Mouse (Mus musculus): ENCODE results near the gene Kcng1. TPM values are rescaled to one million over a fixed set of nuclear protein-coding genes. Genes with fewer than 3 reads are reported as not detected.
A peak's percentile ranks its signal among the peaks of the same experiment; 100 is the strongest.

Gene Kcng1
- polyA plus RNA-seq, 1 experiment from 2014 or later, result 0.56 TPM

DNA sequence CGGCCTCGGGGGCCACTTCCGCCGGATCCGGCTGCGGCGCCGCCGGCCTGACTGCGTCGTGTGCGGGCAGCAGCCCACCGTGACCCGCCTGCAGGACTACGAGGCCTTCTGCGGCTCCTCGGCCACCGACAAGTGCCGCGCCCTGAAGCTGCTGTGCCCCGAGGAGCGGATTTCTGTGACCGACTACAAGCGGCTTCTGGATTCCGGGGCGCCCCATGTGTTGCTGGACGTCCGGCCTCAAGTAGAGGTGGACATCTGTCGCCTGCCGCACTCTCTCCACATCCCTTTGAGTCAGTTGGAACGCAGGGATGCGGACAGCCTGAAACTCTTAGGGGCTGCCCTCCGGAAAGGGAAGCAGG is 50.1 kb downstream of the Kcng1 start:
- WGBS, result 68% methylated on average over 31 of the region's 33 CpGs
- Histone ChIP-seq H3K4me1 (replicated peaks; ENCODE audit: control insufficient read depth, insufficient read depth, low read length) (peaks cover 10% of the 10 kb centered on the region; the same call in 1 of the 2 replicates), H3K4me3 (ENCODE audit: low read depth, low read length) (peak overlapping the region; percentile 100), H3K4me2 (replicated peaks; ENCODE audit: low read depth, low read length) (peak overlapping the region; percentile 99), H3K27ac (ENCODE audit: low read depth, low read length) (no peak overlapping the region), H3K9me3 (ENCODE audit: control insufficient read depth, low read length) (no peaks in the 10 kb centered on the region), H3K9ac (ENCODE audit: low read depth, low read length) (peak overlapping the region; percentile 74), H3K36me3 (ENCODE audit: control insufficient read depth, insufficient read depth, low read length) (no peaks in the 10 kb centered on the region), H3K27me3 (ENCODE audit: control insufficient read depth, insufficient read depth, low read length) (no peaks in the 10 kb centered on the region)
- DNase-seq (ENCODE audit: low spot score) (no peak), ATAC-seq (ENCODE audit: low FRiP score) (0 out of 2 replicates have a peak, but pooled peaks have one; percentile 7)

DNA sequence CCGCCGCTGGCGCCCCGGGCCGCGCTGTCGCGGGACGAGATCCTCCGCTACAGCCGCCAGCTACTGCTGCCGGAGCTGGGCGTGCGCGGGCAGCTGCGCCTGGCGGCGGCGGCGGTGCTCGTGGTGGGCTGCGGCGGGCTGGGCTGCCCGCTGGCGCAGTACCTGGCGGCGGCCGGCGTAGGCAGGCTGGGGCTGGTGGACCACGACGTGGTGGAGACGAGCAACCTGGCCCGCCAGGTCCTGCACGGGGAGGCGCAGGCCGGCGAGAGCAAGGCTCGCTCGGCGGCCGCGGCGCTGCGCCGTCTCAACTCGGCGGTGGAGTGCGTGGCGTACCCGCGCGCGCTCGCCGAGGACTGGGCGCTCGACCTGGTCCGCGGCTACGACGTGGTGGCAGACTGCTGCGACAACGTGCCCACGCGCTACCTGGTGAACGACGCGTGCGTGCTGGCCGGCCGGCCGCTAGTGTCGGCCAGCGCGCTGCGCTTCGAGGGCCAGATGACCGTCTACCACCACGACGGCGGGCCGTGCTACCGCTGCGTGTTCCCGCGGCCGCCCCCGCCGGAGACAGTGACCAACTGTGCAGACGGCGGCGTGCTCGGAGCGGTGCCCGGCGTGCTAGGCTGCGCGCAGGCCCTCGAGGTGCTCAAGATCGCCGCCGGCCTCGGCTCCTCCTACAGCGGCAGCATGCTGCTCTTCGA is 50.6 kb downstream of the Kcng1 start:
- WGBS, result 2% methylated on average over 96 of the region's 105 CpGs
- Histone ChIP-seq H3K9me3 (ENCODE audit: control insufficient read depth, low read length) (no peaks in the 10 kb centered on the region), H3K4me2 (replicated peaks; ENCODE audit: low read depth, low read length) (peak overlapping the region; percentile 99), H3K27me3 (ENCODE audit: control insufficient read depth, insufficient read depth, low read length) (no peaks in the 10 kb centered on the region), H3K27ac (ENCODE audit: low read depth, low read length) (peak overlapping the region; percentile 75), H3K9ac (ENCODE audit: low read depth, low read length) (peak overlapping the region; percentile 74), H3K4me1 (replicated peaks; ENCODE audit: control insufficient read depth, insufficient read depth, low read length) (peaks cover 10% of the 10 kb centered on the region; the same call in 1 of the 2 replicates), H3K4me3 (ENCODE audit: low read depth, low read length) (peak overlapping the region; percentile 100), H3K36me3 (ENCODE audit: control insufficient read depth, insufficient read depth, low read length) (no peaks in the 10 kb centered on the region)
- ATAC-seq (ENCODE audit: low FRiP score) (peak; percentile 68), DNase-seq (ENCODE audit: low spot score) (no peak)

DNA sequence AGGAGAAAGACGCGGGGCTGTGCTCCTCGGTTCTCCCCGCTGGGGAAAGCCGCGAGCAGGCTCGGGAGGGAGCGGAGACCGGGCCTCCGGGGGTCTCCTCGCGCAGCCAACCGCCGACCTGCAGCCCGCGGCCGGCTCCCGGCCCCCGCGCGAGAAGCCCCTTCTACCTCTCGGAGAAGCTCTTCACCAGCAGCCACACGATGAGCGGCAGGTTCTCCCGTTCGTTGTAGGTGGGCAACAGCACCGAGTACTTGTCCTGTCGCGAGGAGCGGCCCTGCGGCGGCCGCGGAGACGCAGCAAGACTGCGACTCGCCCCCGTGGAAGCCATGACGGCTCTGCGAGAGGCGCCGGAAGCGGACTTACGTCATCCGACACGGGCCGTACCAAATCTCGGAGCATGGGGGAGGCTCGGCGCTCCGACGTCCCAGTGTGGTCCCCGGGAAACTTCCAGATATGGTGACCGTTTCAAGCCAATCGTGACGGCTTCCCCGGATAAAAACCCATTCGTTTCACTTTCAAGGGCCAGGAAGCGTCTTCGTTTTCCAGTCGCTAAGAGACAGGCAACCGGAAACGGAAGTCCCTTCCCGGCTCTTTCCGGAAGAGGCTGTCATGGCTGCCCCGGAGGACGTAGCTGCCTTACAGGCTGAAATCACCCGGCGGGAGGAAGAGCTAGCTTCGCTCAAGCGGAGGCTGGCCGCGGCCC is 51.4 kb downstream of the Kcng1 start, which contains the start of the genes Gm20716, Dpm1 and Mocs3:
TSS of gene Gm20716 (minus strand) at position 339 of the 703 bp plus-strand sequence.
TSS of gene Dpm1 (minus strand) at position 566 of the 703 bp plus-strand sequence.
TSS of gene Mocs3 (plus strand) at position 597 of the 703 bp plus-strand sequence.
- Histone ChIP-seq H3K27ac (ENCODE audit: low read depth, low read length) (peak within 1 kb of the TSS; percentile 75), H3K9ac (ENCODE audit: low read depth, low read length) (peak within 1 kb of the TSS; percentile 74), H3K27me3 (ENCODE audit: control insufficient read depth, insufficient read depth, low read length) (no peaks in the 10 kb centered on the region), H3K4me2 (replicated peaks; ENCODE audit: low read depth, low read length) (peak within 1 kb of the TSS; percentile 99), H3K4me3 (ENCODE audit: low read depth, low read length) (peak within 1 kb of the TSS; percentile 100), H3K36me3 (ENCODE audit: control insufficient read depth, insufficient read depth, low read length) (no peaks in the 10 kb centered on the region), H3K9me3 (ENCODE audit: control insufficient read depth, low read length) (no peaks in the 10 kb centered on the region), H3K4me1 (replicated peaks; ENCODE audit: control insufficient read depth, insufficient read depth, low read length) (peaks cover 10% of the 10 kb centered on the region; the same call in 1 of the 2 replicates)
- under 1% methylated on average over 69 of the region's 73 CpGs for WGBS
- ATAC-seq (ENCODE audit: low FRiP score) (peak; percentile 84), DNase-seq (ENCODE audit: low spot score) (peak; percentile 87)

DNA sequence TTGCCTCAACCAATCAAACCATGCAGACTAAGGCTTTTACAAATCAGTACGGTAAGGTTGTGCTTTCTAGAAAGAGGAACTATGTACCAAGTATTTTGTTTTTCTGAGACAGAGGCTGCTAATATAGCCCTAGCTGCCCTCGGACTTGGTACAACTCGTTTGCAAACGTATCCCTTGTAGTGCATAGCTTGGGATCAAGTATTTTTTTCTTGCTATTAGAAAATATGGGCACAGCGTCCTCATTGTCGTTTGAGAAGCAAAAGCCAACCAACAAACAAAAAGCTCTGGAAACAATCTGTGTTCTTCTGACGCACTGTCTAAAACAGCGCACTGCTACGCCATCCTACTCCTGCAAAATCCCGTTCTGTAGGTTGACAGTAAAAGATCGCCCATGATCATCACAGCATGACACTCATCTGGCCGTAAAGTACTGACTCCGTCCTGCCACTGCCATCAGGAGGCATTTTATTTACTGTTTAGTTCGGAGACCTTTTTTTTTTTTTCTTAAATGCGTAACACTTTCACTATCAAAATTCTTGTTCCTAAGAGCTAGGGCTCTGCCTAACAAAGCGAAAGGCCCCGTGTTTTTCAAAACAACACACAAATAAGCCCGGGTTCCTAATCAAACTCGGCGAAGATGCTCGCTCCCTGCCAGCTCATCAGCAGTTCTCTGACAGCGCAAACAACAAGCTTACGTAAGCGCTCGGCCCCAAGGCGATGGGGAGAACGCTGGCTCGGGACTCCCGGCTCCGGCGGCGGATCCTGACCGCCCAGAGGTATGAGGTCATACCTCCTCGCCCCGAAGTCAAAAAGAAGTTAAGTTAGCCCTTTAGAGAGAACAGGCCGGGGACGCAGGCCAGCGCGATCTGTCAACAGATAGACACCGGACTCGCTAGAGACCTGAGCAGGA is 52.2 kb downstream of the Kcng1 start:
- H3K4me3 ChIP-seq (ENCODE audit: low read depth, low read length), result peak overlapping the region; percentile 100
- 20% methylated on average over 41 of the region's 41 CpGs for WGBS
- ATAC-seq (ENCODE audit: low FRiP score) (peak; percentile 21; the same call in 1 of the 2 replicates), DNase-seq (ENCODE audit: low spot score) (peak; percentile 41)
- peak overlapping the region; percentile 74 for H3K9ac ChIP-seq (ENCODE audit: low read depth, low read length)
- peaks cover 10% of the 10 kb centered on the region; the same call in 1 of the 2 replicates for H3K4me1 ChIP-seq (replicated peaks; ENCODE audit: control insufficient read depth, insufficient read depth, low read length)
- no peaks in the 10 kb centered on the region for H3K36me3 ChIP-seq (ENCODE audit: control insufficient read depth, insufficient read depth, low read length)
- no peaks in the 10 kb centered on the region for H3K27me3 ChIP-seq (ENCODE audit: control insufficient read depth, insufficient read depth, low read length)
- peak overlapping the region; percentile 87 for H3K4me2 ChIP-seq (replicated peaks; ENCODE audit: low read depth, low read length)
- no peak overlapping the region for H3K27ac ChIP-seq (ENCODE audit: low read depth, low read length)
- H3K9me3 ChIP-seq (ENCODE audit: control insufficient read depth, low read length), result no peaks in the 10 kb centered on the region

DNA sequence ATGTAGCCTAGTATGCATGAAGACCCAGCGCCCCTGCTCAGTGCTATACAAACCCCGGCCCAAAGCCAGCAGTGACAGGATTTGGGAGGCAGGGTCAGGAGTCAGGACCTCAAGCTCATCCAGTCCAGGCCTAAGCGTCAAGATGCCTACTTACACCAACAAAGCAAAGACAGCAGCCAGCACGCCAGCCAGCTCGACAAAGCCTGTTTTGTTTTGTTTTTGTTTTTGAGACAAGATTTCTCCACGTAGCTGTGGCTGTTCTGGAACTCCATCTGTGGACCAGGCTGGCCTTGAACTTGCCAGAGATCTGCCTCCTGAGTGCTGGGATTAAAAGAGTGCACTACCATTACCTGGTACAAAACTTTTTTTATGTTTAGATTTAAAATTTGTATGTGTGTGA is 58.2 kb downstream of the Kcng1 start:
- no peak overlapping the region for H3K27ac ChIP-seq (ENCODE audit: low read depth, low read length)
- no peaks in the 10 kb centered on the region for H3K9me3 ChIP-seq (ENCODE audit: control insufficient read depth, low read length)
- no peaks in the 10 kb centered on the region for H3K27me3 ChIP-seq (ENCODE audit: control insufficient read depth, insufficient read depth, low read length)
- H3K4me3 ChIP-seq (ENCODE audit: low read depth, low read length), result no peak overlapping the region
- H3K36me3 ChIP-seq (ENCODE audit: control insufficient read depth, insufficient read depth, low read length), result peaks cover 10% of the 10 kb centered on the region; the same call in 1 of the 2 replicates
- H3K4me2 ChIP-seq (replicated peaks; ENCODE audit: low read depth, low read length), result no peak overlapping the region
- no peak for ATAC-seq (ENCODE audit: low FRiP score)
- DNase-seq (ENCODE audit: low spot score), result no peak
- WGBS, result 85% methylated on average over 6 of the region's 6 CpGs
- H3K4me1 ChIP-seq (replicated peaks; ENCODE audit: control insufficient read depth, insufficient read depth, low read length), result no peaks in the 10 kb centered on the region
- H3K9ac ChIP-seq (ENCODE audit: low read depth, low read length), result no peak overlapping the region

DNA sequence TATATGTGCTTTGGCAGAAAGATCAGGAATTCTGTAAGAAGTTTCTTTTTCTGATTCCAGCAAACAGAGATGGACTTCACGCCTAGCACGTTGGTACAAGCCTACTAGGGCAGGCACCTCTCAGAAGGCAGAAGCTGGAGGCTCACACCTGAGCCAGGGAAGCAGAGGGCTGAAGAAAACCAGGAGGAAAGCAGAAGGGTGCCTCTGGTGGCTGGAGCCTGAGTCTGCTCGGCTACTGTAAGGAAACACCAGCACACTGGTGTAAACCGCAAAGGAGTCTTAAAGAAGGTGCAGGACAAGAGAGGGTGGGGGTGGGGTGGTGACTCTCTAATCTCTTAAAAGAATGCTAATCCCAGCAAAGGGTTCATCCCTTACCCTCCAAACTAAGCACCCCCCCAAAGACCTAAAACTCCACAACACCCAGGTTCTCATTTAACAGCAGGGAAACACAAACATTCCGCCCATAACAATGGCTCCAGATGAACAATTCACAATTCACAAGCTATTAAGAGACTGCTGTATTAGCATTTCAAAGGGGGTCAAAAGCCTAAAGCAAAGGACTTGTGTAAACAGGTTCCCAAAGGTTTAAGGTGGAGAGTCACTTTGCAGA is 67.6 kb downstream of the Kcng1 start:
- Histone ChIP-seq H3K36me3 (ENCODE audit: control insufficient read depth, insufficient read depth, low read length) (peaks cover 14% of the 10 kb centered on the region), H3K9me3 (ENCODE audit: control insufficient read depth, low read length) (no peaks in the 10 kb centered on the region), H3K4me1 (replicated peaks; ENCODE audit: control insufficient read depth, insufficient read depth, low read length) (no peaks in the 10 kb centered on the region), H3K4me2 (replicated peaks; ENCODE audit: low read depth, low read length) (no peak overlapping the region), H3K4me3 (ENCODE audit: low read depth, low read length) (no peak overlapping the region), H3K9ac (ENCODE audit: low read depth, low read length) (no peak overlapping the region), H3K27ac (ENCODE audit: low read depth, low read length) (no peak overlapping the region), H3K27me3 (ENCODE audit: control insufficient read depth, insufficient read depth, low read length) (no peaks in the 10 kb centered on the region)
- DNase-seq (ENCODE audit: low spot score) (no peak), ATAC-seq (ENCODE audit: low FRiP score) (no peak)
- 54% methylated on average over 5 of the region's 5 CpGs for WGBS
